Mouse (Mus musculus) erythroblast, embryonic 14.5 days (primary cell): Measurements from ENCODE around the gene Fam20c. TPM values are rescaled to one million over a fixed set of nuclear protein-coding genes. Genes with fewer than 3 reads are reported as not detected.

Source experiments
- H3K27me3 ChIP-seq: 2 replicates; pipeline ENCODE4 v1.6.1; 2012; ENCODE audit warnings: inconsistent platforms; ENCODE audit not compliant: control insufficient read depth
- H3K36me3 ChIP-seq: 2 replicates; pipeline ENCODE4 v1.6.1; 2012; ENCODE audit warnings: mild to moderate bottlenecking, inconsistent platforms; ENCODE audit not compliant: control insufficient read depth
- H3K4me1 ChIP-seq: 2 replicates; pipeline ENCODE4 v1.6.1; 2012; ENCODE audit warnings: inconsistent platforms; ENCODE audit not compliant: control insufficient read depth
- H3K4me3 ChIP-seq: replicated peaks from 2 replicates; pipeline ENCODE3; 2012; ENCODE audit warnings: moderate library complexity, mild to moderate bottlenecking, inconsistent platforms
- H3K9me3 ChIP-seq: 2 replicates; pipeline ENCODE4 v1.6.1; 2012; ENCODE audit warnings: low read length, inconsistent platforms, mixed read lengths; ENCODE audit not compliant: control insufficient read depth
- GATA1 ChIP-seq: IDR thresholded peaks from 2 replicates; pipeline ENCODE4 v1.6.1; 2012; ENCODE audit warnings: low read length, inconsistent platforms, mixed read lengths
- TAL1 ChIP-seq: IDR thresholded peaks from 3 replicates; pipeline ENCODE4 v1.6.1; 2012; ENCODE audit warnings: low read length, inconsistent platforms, mixed read lengths
- polyA plus RNA-seq: library from polyadenylated mRNA; stranded (reverse); fragments of >175 nt; gene quantifications from 2 replicates; pipeline ENCODE4 v1.2.3, GENCODE M21; 2012

The Fam20c gene
- polyA plus RNA-seq, 1 experiment, result 0.08 TPM

DNA sequence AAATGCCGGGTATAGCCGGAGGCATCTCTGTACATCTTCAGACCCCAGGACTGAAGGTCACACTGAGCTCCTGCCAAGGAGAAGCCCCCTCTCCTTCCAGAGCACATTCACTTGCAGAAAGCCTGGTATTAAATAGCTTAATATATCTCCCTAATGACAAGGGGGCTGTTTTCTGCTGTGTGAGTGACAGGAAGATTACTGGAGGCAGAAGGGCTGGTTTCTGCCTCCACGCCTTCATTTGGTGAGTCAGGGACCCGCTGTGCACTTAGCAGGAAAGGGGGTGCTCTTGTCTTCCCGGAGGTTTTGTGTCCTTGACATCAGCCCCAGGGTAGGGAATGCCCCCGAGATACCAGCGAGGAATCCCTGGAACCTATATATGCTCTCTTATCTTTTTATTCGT, 28.9 kb downstream of the Fam20c start:
- no peak for TF ChIP-seq TAL1
- TF ChIP-seq GATA1, result no peak
- H3K4me3 ChIP-seq, result no peak overlapping the region
- no peaks in the 10 kb centered on the region; the same call in 1 of the 2 replicates for H3K36me3 ChIP-seq
- H3K9me3 ChIP-seq, result no peaks in the 10 kb centered on the region
- no peaks in the 10 kb centered on the region for H3K4me1 ChIP-seq
- H3K27me3 ChIP-seq, result no peaks in the 10 kb centered on the region

- no peaks in the 10 kb centered on the region for H3K4me1 ChIP-seq
- TF ChIP-seq TAL1 (no peak), GATA1 (no peak)
- no peak overlapping the region for H3K4me3 ChIP-seq
- no peaks in the 10 kb centered on the region; the same call in 1 of the 2 replicates for H3K36me3 ChIP-seq
- H3K27me3 ChIP-seq, result no peaks in the 10 kb centered on the region
- H3K9me3 ChIP-seq, result no peaks in the 10 kb centered on the region
These were observed 31.7 kb downstream of the Fam20c start for GRCm38 (mm10) chr5:138785986-138786515.

DNA sequence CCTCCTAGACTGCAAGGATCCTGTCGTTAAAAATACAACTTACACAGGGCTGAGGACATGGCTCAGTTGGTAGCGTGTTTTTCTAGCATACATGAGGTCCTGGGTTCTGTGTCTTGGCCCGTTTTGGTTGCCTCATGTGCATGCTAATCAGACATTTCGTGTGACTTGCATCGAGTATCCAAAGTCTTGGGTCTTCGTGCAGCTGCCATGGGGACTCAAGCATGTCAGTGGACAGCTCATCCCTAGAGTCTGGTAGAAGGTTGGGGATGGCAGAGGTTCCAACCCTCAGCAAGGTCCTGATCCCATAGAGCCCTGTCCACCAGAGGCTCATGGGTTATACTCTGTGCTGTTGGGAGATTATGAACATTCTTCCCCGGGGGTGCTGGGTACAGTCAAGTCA, 33.3 kb downstream of the Fam20c start:
- Histone ChIP-seq H3K36me3 (no peaks in the 10 kb centered on the region; the same call in 1 of the 2 replicates), H3K4me1 (no peaks in the 10 kb centered on the region), H3K4me3 (no peak overlapping the region), H3K9me3 (no peaks in the 10 kb centered on the region), H3K27me3 (no peaks in the 10 kb centered on the region)
- TF ChIP-seq TAL1, result no peak
- TF ChIP-seq GATA1, result no peak

GRCm38 (mm10) chr5:138788481-138789211, 34.3 kb downstream of the Fam20c start:
- Histone ChIP-seq H3K4me1 (no peaks in the 10 kb centered on the region), H3K4me3 (no peak overlapping the region), H3K36me3 (no peaks in the 10 kb centered on the region; the same call in 1 of the 2 replicates), H3K9me3 (no peaks in the 10 kb centered on the region), H3K27me3 (no peaks in the 10 kb centered on the region)
- no peak for TF ChIP-seq GATA1
- no peak for TF ChIP-seq TAL1

- TF ChIP-seq TAL1, result no peak
- no peak for TF ChIP-seq GATA1
- no peaks in the 10 kb centered on the region for H3K27me3 ChIP-seq
- H3K4me1 ChIP-seq, result no peaks in the 10 kb centered on the region
- no peaks in the 10 kb centered on the region for H3K9me3 ChIP-seq
- no peaks in the 10 kb centered on the region; the same call in 1 of the 2 replicates for H3K36me3 ChIP-seq
- H3K4me3 ChIP-seq, result no peak overlapping the region
These were observed 36.7 kb downstream of the Fam20c start for GRCm38 (mm10) chr5:138790954-138791480.

- Histone ChIP-seq H3K4me1 (no peaks in the 10 kb centered on the region), H3K9me3 (no peaks in the 10 kb centered on the region; the same call in 1 of the 2 replicates), H3K36me3 (peaks cover 3% of the 10 kb centered on the region; the same call in 1 of the 2 replicates), H3K4me3 (no peak overlapping the region), H3K27me3 (no peaks in the 10 kb centered on the region)
- no peak for TF ChIP-seq GATA1
- TF ChIP-seq TAL1, result no peak
These were observed 47.3 kb downstream of the Fam20c start for GRCm38 (mm10) chr5:138801588-138802116.

GRCm38 (mm10) chr5:138804286-138804685, 50.0 kb downstream of the Fam20c start:
- Histone ChIP-seq H3K36me3 (peaks cover 5% of the 10 kb centered on the region; the same call in 1 of the 2 replicates), H3K9me3 (no peaks in the 10 kb centered on the region; the same call in 1 of the 2 replicates), H3K4me1 (no peaks in the 10 kb centered on the region), H3K27me3 (no peaks in the 10 kb centered on the region), H3K4me3 (no peak overlapping the region)
- no peak for TF ChIP-seq TAL1
- TF ChIP-seq GATA1, result no peak

GRCm38 (mm10) chr5:138809767-138810166, 55.5 kb downstream of the Fam20c start:
- Histone ChIP-seq H3K4me1 (no peaks in the 10 kb centered on the region), H3K9me3 (no peaks in the 10 kb centered on the region; the same call in 1 of the 2 replicates), H3K27me3 (no peaks in the 10 kb centered on the region), H3K36me3 (peaks cover 5% of the 10 kb centered on the region; the same call in 1 of the 2 replicates), H3K4me3 (no peak overlapping the region)
- TF ChIP-seq TAL1, result no peak
- no peak for TF ChIP-seq GATA1

- Histone ChIP-seq H3K27me3 (peaks cover 38% of the 10 kb centered on the region), H3K9me3 (peaks cover 6% of the 10 kb centered on the region; the same call in 1 of the 2 replicates), H3K36me3 (no peaks in the 10 kb centered on the region), H3K4me1 (no peaks in the 10 kb centered on the region), H3K4me3 (no peak within 1 kb of the TSS)
- no peak for TF ChIP-seq TAL1
These were observed 65.5 kb downstream of the Fam20c start, which contains the start of gene Gm5294 for GRCm38 (mm10) chr5:138819780-138820179. TSS of gene Gm5294 (plus strand) at chr5:138820080.
